Mouse (Mus musculus) heart, embryonic 11.5 days (tissue): Measurements from ENCODE around the gene Xrcc6. TPM values are rescaled to one million over a fixed set of nuclear protein-coding genes. Genes with fewer than 3 reads are reported as not detected.

Experiments used
- ATAC-seq: fragments of 200-750 bp; cut with Nextera tagmentation; replicated peaks from 2 replicates; pipeline ENCODE4 v1.8.0; 2017; ENCODE audit warnings: moderate library complexity; ENCODE audit not compliant: insufficient number of reproducible peaks, low FRiP score, low TSS enrichment
- H3K27ac ChIP-seq: fragments of 300-500 bp; sonication (generic); 2 replicates; pipeline ENCODE4 v1.5.1; 2014; ENCODE audit warnings: mild to moderate bottlenecking, low read depth, low read length
- H3K27me3 ChIP-seq: fragments of 300-500 bp; sonication (generic); 2 replicates; pipeline ENCODE4 v1.6.1; 2014; ENCODE audit warnings: mild to moderate bottlenecking, low read length, mixed read lengths; ENCODE audit not compliant: control insufficient read depth, insufficient read depth
- H3K36me3 ChIP-seq: fragments of 300-500 bp; sonication (generic); 2 replicates; pipeline ENCODE4 v1.6.1; 2014; ENCODE audit warnings: mild to moderate bottlenecking, low read length, moderate library complexity, mixed read lengths; ENCODE audit not compliant: control insufficient read depth, insufficient read depth
- H3K4me1 ChIP-seq: fragments of 300-500 bp; sonication (generic); 2 replicates; pipeline ENCODE4 v1.6.1; 2014; ENCODE audit warnings: low read length; ENCODE audit not compliant: control insufficient read depth, insufficient read depth
- H3K4me2 ChIP-seq: fragments of 300-500 bp; sonication (generic); 2 replicates; pipeline ENCODE4 v1.6.1; 2014; ENCODE audit warnings: mild to moderate bottlenecking, moderate library complexity
- H3K4me3 ChIP-seq: fragments of 300-500 bp; sonication (generic); 2 replicates; pipeline ENCODE4 v1.5.1; 2014; ENCODE audit warnings: low read depth, low read length
- H3K9ac ChIP-seq: fragments of 300-500 bp; sonication (generic); 2 replicates; pipeline ENCODE4 v1.6.1; 2014; ENCODE audit warnings: mild to moderate bottlenecking, low read depth, low read length, moderate library complexity
- H3K9me3 ChIP-seq: fragments of 300-500 bp; sonication (generic); replicated peaks from 2 replicates; pipeline ENCODE4 v1.6.1; 2016; ENCODE audit warnings: low read length; ENCODE audit not compliant: control insufficient read depth
- WGBS: fragments of 180-500 bp; shearing (Covaris S2); extraction: QIAGEN DNeasy Blood & Tissue Kit; methylation state at CpG from one replicate; pipeline ENCODE4 v1.1.7; 2014; ENCODE audit not compliant: insufficient replicate concordance; 5-methylcytosine and 5-hydroxymethylcytosine counted together
- polyA plus RNA-seq: library from polyadenylated mRNA; unstranded; fragments of >200 nt; fragmentation: Nextera tagmentation; extraction: Ambion mirVana; gene quantifications from 2 replicates; pipeline ENCODE4 v1.2.1, GENCODE M21; 2014

Gene Xrcc6
- polyA plus RNA-seq, 1 experiment from 2014 or later, result 81.0 TPM

GRCm38 (mm10) chr15:82017461-82017860, 29.8 kb downstream of the Xrcc6 start:
- no peak overlapping the region for H3K9ac ChIP-seq
- peaks cover 5% of the 10 kb centered on the region for H3K36me3 ChIP-seq
- no peak overlapping the region for H3K27ac ChIP-seq
- H3K4me2 ChIP-seq, result peak overlapping the region; percentile 24
- no peak for ATAC-seq
- no peaks in the 10 kb centered on the region for H3K27me3 ChIP-seq
- H3K9me3 ChIP-seq, result no peaks in the 10 kb centered on the region
- peaks cover 8% of the 10 kb centered on the region for H3K4me1 ChIP-seq
- no peak overlapping the region for H3K4me3 ChIP-seq
- 76% methylated on average over 4 of the region's 4 CpGs for whole genome bisulfite sequencing

DNA sequence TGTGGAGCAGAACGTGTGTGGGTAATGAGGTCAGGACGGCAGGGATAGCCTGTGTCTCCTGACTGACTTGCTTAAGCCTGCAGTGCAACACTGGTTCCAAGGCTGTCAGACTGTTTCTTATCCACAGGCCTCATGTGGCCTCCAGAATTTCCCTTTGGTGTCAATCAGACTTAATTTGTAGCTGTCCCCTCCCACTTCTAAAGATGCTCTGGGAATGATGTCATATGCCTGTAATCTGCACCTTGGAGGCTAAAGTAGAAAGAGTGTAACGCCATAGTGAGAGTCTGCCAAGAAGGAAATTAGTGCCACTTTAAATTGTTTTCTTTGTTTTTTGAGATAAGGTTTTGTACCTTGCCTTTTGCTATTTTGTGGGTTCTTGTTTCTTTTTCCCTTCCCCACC, 31.7 kb downstream of the Xrcc6 start:
- WGBS, result 47% methylated on average over 3 of the region's 3 CpGs
- no peak for ATAC-seq

GRCm38 (mm10) chr15:82022535-82023088, 35.0 kb downstream of the Xrcc6 start:
- H3K4me1 ChIP-seq, result peaks cover 3% of the 10 kb centered on the region; the same call in 1 of the 2 replicates
- H3K36me3 ChIP-seq, result peaks cover 31% of the 10 kb centered on the region
- no peak overlapping the region for H3K4me2 ChIP-seq
- 86% methylated on average over 13 of the region's 13 CpGs for WGBS
- H3K27me3 ChIP-seq, result no peaks in the 10 kb centered on the region
- no peak for ATAC-seq
- no peak overlapping the region for H3K27ac ChIP-seq
- H3K9ac ChIP-seq, result no peak overlapping the region
- no peaks in the 10 kb centered on the region for H3K9me3 ChIP-seq
- no peak overlapping the region for H3K4me3 ChIP-seq

More for the DNA sequence above, 31.7 kb downstream of the Xrcc6 start:
- Histone ChIP-seq H3K4me3 (no peak overlapping the region), H3K36me3 (peaks cover 18% of the 10 kb centered on the region), H3K27ac (no peak overlapping the region), H3K27me3 (no peaks in the 10 kb centered on the region), H3K9me3 (no peaks in the 10 kb centered on the region), H3K4me1 (peaks cover 8% of the 10 kb centered on the region), H3K4me2 (no peak overlapping the region), H3K9ac (no peak overlapping the region)

DNA sequence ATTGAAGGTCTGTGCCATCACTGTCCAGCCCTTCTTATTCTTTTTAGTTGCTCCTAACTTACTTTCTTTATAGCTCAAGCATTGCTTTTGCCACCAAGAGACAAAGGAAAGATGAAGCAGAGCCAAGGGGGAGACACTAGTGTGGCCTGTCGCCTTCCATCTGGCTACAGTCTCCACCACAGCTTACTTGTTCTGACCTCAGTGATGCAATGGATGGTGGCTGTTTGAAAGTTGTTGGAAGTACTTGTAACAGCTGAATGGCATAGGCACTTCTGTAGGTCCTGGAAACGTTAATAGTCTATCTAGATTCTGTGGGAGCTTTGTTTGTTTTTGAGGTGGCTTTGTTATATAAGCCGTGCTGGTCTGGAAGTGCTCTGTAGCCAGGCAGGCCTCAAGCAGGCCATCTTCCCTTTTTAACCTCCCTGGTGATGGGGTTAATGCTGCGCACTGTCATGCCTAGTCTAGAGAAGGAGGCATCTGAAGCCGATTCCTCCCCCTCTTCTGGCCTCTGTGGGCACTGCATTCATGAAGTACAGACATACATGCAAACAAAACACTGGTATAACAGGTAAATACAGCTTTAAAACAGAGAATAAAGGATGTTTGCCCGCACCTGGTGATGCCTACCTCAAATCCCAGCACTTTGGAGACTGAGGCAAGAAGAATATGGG, 36.5 kb downstream of the Xrcc6 start:
- H3K9ac ChIP-seq, result no peak overlapping the region
- H3K27me3 ChIP-seq, result no peaks in the 10 kb centered on the region
- whole genome bisulfite sequencing, result 90% methylated on average over 6 of the region's 6 CpGs
- no peak overlapping the region for H3K27ac ChIP-seq
- no peak overlapping the region for H3K4me3 ChIP-seq
- H3K9me3 ChIP-seq, result no peaks in the 10 kb centered on the region
- peaks cover 2% of the 10 kb centered on the region; the same call in 1 of the 2 replicates for H3K4me1 ChIP-seq
- H3K36me3 ChIP-seq, result peaks cover 34% of the 10 kb centered on the region
- no peak for ATAC-seq
- H3K4me2 ChIP-seq, result no peak overlapping the region

DNA sequence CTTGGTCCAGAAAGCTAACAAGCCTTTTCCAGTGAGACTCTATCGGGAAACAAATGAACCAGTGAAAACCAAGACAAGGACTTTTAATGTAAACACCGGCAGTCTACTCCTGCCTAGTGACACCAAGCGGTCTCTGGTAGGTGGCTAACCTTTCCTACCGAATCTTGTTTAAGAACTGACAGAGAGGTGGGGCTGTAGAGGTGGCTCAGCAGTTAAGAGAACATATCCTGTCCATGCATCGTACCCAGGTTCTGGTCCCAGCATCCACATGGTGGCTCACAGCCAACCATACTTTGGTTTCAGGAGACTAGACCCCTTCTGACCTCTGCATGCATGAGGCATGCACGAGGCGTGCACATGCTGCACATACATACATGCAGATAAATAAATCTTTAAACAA, 39.6 kb downstream of the Xrcc6 start:
- Histone ChIP-seq H3K27ac (no peak overlapping the region), H3K9me3 (no peaks in the 10 kb centered on the region), H3K36me3 (peaks cover 42% of the 10 kb centered on the region), H3K4me1 (no peaks in the 10 kb centered on the region), H3K9ac (no peak overlapping the region), H3K4me3 (no peak overlapping the region), H3K4me2 (no peak overlapping the region), H3K27me3 (no peaks in the 10 kb centered on the region)
- 91% methylated on average over 7 of the region's 7 CpGs for WGBS
- no peak for ATAC-seq

DNA sequence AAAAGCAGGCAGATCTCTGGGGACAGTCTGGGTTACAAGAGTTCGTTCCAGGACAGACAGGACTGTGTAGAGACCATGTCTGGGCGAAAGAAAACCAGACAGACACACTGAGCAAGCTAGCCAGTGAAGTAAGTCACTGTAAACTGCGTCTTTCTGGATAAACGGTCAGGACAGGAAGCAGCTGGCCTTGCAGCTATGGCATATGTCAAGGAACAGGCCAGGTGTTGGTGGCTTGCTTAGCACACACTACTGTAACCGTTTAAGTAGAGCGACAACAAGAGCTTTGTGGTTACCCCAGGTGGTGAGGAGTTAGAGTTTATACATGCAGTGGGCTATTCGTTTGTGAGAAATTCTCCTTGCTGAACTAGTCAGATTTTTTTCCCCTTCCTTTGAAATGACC, 40.1 kb downstream of the Xrcc6 start:
- no peak overlapping the region for H3K9ac ChIP-seq
- no peak for ATAC-seq
- no peaks in the 10 kb centered on the region for H3K27me3 ChIP-seq
- peaks cover 40% of the 10 kb centered on the region for H3K36me3 ChIP-seq
- no peaks in the 10 kb centered on the region for H3K4me1 ChIP-seq
- H3K27ac ChIP-seq, result no peak overlapping the region
- no peak overlapping the region for H3K4me3 ChIP-seq
- no peaks in the 10 kb centered on the region for H3K9me3 ChIP-seq
- H3K4me2 ChIP-seq, result no peak overlapping the region
- WGBS, result 89% methylated on average over 7 of the region's 7 CpGs

DNA sequence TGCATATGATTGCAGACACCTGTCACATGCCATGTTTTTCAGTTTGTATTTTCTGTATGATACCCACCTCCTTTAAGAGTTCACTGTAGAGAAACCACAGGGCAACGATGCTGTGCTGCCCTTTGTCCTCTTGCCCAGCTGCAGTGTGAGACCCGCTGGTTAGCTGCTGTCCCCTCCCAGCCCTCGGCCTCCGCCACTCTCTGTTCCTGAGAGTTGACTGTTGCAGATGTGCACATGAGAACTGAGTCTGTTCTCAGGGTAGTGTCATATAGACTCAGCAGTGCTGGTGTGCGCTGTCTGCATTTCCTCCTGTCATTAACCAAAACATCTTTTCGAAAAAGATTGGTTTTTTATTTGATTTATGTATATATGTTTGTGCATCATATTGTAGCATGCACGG, 44.8 kb downstream of the Xrcc6 start:
- no peak for ATAC-seq
- H3K36me3 ChIP-seq, result peaks cover 24% of the 10 kb centered on the region
- H3K4me2 ChIP-seq, result no peak overlapping the region
- no peaks in the 10 kb centered on the region for H3K4me1 ChIP-seq
- H3K9me3 ChIP-seq, result no peaks in the 10 kb centered on the region
- H3K27me3 ChIP-seq, result no peaks in the 10 kb centered on the region
- H3K27ac ChIP-seq, result no peak overlapping the region
- 83% methylated on average over 7 of the region's 7 CpGs for WGBS
- H3K4me3 ChIP-seq, result no peak overlapping the region
- no peak overlapping the region for H3K9ac ChIP-seq

DNA sequence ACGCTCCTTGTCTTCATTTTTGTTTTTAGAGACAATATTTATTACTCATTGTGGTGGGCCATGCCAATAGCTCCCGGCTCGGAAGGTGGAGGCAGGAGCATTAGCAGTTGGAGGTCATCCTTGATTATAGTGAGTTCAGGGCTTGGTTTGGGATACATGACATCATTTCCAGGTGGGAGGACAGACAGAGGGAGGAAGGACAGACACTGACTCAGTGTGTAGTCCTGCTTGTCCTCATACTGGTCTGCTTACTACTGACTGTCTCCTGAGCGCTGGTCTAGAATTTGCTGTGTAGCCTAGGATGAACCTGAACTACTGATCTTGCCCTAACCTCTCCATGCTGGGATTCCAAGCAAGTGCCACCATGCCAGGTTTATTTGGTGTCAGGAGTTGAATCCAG, 46.1 kb downstream of the Xrcc6 start, which contains the start of gene Desi1:
Desi1 (minus strand) TSS at position 101 of the 400 bp plus-strand sequence.
- H3K27me3 ChIP-seq, result no peaks in the 10 kb centered on the region
- no peak within 1 kb of the TSS for H3K27ac ChIP-seq
- H3K4me3 ChIP-seq, result no peak within 1 kb of the TSS
- H3K4me2 ChIP-seq, result no peak within 1 kb of the TSS
- H3K9ac ChIP-seq, result no peak within 1 kb of the TSS
- H3K4me1 ChIP-seq, result no peaks in the 10 kb centered on the region
- H3K9me3 ChIP-seq, result no peaks in the 10 kb centered on the region
- WGBS, result 92% methylated on average over 4 of the region's 4 CpGs
- no peak for ATAC-seq
- H3K36me3 ChIP-seq, result peaks cover 21% of the 10 kb centered on the region
